Mouse (Mus musculus): ENCODE data around the gene Mycbpap. TPM values are rescaled to one million over a fixed set of nuclear protein-coding genes. Genes with fewer than 3 reads are reported as not detected.

Gene Mycbpap
- polyA plus RNA-seq, 1 experiment: 3.6 TPM

DNA sequence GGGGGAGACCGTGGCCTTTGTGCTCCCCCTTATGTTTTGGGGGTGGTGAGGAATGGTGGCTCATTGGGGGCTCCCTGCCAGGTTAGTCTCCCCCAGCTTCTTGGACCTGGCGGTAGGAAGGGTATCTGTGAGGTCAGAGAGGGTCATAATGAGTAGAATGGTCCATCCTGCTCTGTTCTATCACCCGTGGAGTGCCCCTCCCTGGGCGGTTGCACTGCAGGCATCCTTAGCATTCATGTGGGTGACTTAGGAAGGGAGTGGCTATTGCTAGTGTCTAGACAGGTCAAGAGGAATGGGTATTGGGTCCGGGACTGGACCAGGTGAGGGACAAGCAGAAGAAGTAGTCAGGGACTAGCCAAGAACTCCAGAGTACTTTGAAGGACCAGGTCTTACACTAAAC, 36.3 kb downstream of the Mycbpap start:
- no peak overlapping the region for H3K4me3 ChIP-seq (replicated peaks; ENCODE audit: insufficient read depth, low read depth, low read length)
- DNase-seq: no peak
- 90% methylated on average over 5 of the region's 5 CpGs for WGBS
- TF ChIP-seq POLR2A (IDR thresholded peaks at IDR 0.05; ENCODE audit: borderline replicate concordance, insufficient read depth, low read length): no peak
- no peak for TF ChIP-seq CTCF (IDR thresholded peaks at IDR 0.05; ENCODE audit: borderline replicate concordance, insufficient read depth, low read depth, low read length)
- peaks cover 23% of the 10 kb centered on the region for H3K4me1 ChIP-seq (ENCODE audit: control insufficient read depth, insufficient read depth, low read length)
- H3K27me3 ChIP-seq (ENCODE audit: control insufficient read depth, insufficient read depth, low read length): no peaks in the 10 kb centered on the region
- no peak overlapping the region for H3K27ac ChIP-seq (ENCODE audit: insufficient read depth, low read length)

GRCm38 (mm10) chr11:94484636-94485035, 36.9 kb downstream of the Mycbpap start:
- Histone ChIP-seq H3K27me3 (ENCODE audit: control insufficient read depth, insufficient read depth, low read length) (no peaks in the 10 kb centered on the region), H3K27ac (ENCODE audit: insufficient read depth, low read length) (no peak overlapping the region), H3K4me3 (replicated peaks; ENCODE audit: insufficient read depth, low read depth, low read length) (no peak overlapping the region), H3K4me1 (ENCODE audit: control insufficient read depth, insufficient read depth, low read length) (peaks cover 22% of the 10 kb centered on the region)
- 90% methylated on average over 9 of the region's 9 CpGs for WGBS
- TF ChIP-seq POLR2A (IDR thresholded peaks at IDR 0.05; ENCODE audit: borderline replicate concordance, insufficient read depth, low read length): no peak
- DNase-seq: no peak

DNA sequence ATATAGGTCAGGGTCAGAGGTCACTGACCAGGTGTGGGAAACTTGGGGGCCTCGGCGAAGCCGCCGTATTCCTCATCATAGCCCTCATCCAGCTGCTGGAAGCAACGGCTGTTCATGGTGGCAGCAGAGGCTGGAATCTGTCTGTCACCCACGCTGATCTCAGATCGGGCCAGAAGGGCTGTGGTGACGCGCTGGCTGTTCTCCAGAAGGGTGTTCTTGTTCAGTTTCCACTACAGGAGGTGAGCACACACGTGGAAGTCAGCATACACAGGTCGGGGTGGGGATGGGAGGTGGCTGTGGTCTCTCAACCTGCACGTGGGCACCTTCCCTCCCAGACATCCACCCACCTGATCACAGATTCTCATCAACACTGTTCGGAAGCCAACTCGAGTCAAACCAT, 37.6 kb downstream of the Mycbpap start:
- no peak overlapping the region for H3K4me3 ChIP-seq (replicated peaks; ENCODE audit: insufficient read depth, low read depth, low read length)
- H3K4me1 ChIP-seq (ENCODE audit: control insufficient read depth, insufficient read depth, low read length): peaks cover 23% of the 10 kb centered on the region
- H3K27me3 ChIP-seq (ENCODE audit: control insufficient read depth, insufficient read depth, low read length): no peaks in the 10 kb centered on the region
- WGBS: 55% methylated on average over 14 of the region's 14 CpGs
- no peak for TF ChIP-seq POLR2A (IDR thresholded peaks at IDR 0.05; ENCODE audit: borderline replicate concordance, insufficient read depth, low read length)
- peak in 1 of 2 experiments; percentile 47 for DNase-seq
- peak overlapping the region; percentile 1; the same call in 1 of the 2 replicates for H3K27ac ChIP-seq (ENCODE audit: insufficient read depth, low read length)

DNA sequence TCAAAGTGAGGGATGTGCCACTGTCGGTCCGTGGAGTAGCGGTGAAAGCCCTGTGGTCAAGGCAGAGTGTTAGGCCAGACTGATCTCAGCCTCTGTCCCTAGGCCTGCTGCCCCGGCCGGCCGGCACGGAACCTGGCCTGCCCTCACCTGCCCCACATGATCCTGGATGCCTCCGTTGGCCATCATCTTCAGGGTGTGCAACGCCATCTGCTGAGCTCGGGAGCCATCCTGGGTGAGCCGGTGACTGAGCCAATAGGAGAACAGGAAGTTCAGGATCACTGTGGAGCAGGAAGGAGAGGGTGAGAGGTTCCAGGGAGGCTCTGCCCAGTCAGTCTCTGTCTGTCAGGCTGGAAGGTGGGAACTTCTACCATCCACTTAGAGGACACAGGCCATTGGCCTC, 38.1 kb downstream of the Mycbpap start:
- Histone ChIP-seq H3K4me3 (replicated peaks; ENCODE audit: insufficient read depth, low read depth, low read length) (no peak overlapping the region), H3K27ac (ENCODE audit: insufficient read depth, low read length) (peak overlapping the region; percentile 19; the same call in 1 of the 2 replicates), H3K4me1 (ENCODE audit: control insufficient read depth, insufficient read depth, low read length) (peaks cover 25% of the 10 kb centered on the region), H3K27me3 (ENCODE audit: control insufficient read depth, insufficient read depth, low read length) (no peaks in the 10 kb centered on the region)
- TF ChIP-seq CTCF (IDR thresholded peaks at IDR 0.05; ENCODE audit: borderline replicate concordance, insufficient read depth, low read depth, low read length): peak; percentile 61; the same call in 1 of the 2 replicates
- peak; percentile 30; the same call in 1 of the 2 replicates for TF ChIP-seq POLR2A (IDR thresholded peaks at IDR 0.05; ENCODE audit: borderline replicate concordance, insufficient read depth, low read length)
- 8% methylated on average over 11 of the region's 11 CpGs for WGBS
- peak; percentile 83 to 91 for DNase-seq

GRCm38 (mm10) chr11:94482738-94483137, 38.8 kb downstream of the Mycbpap start:
- 86% methylated on average over 11 of the region's 11 CpGs for WGBS

GRCm38 (mm10) chr11:94481963-94482362, 39.6 kb downstream of the Mycbpap start:
- Histone ChIP-seq H3K27ac (ENCODE audit: insufficient read depth, low read length) (no peak overlapping the region), H3K4me1 (ENCODE audit: control insufficient read depth, insufficient read depth, low read length) (peaks cover 40% of the 10 kb centered on the region), H3K27me3 (ENCODE audit: control insufficient read depth, insufficient read depth, low read length) (no peaks in the 10 kb centered on the region), H3K4me3 (replicated peaks; ENCODE audit: insufficient read depth, low read depth, low read length) (no peak overlapping the region)
- TF ChIP-seq POLR2A (IDR thresholded peaks at IDR 0.05; ENCODE audit: borderline replicate concordance, insufficient read depth, low read length) (no peak), CTCF (IDR thresholded peaks at IDR 0.05; ENCODE audit: borderline replicate concordance, insufficient read depth, low read depth, low read length) (no peak)
- 93% methylated on average over 7 of the region's 7 CpGs for WGBS
- no peak for DNase-seq

More at GRCm38 (mm10) chr11:94482738-94483137, 38.8 kb downstream of the Mycbpap start:
- Histone ChIP-seq H3K4me1 (ENCODE audit: control insufficient read depth, insufficient read depth, low read length) (peaks cover 32% of the 10 kb centered on the region), H3K4me3 (replicated peaks; ENCODE audit: insufficient read depth, low read depth, low read length) (no peak overlapping the region), H3K27ac (ENCODE audit: insufficient read depth, low read length) (no peak overlapping the region), H3K27me3 (ENCODE audit: control insufficient read depth, insufficient read depth, low read length) (no peaks in the 10 kb centered on the region)
- DNase-seq: peak in 1 of 2 experiments; percentile 33
- TF ChIP-seq CTCF (IDR thresholded peaks at IDR 0.05; ENCODE audit: borderline replicate concordance, insufficient read depth, low read depth, low read length) (no peak), POLR2A (IDR thresholded peaks at IDR 0.05; ENCODE audit: borderline replicate concordance, insufficient read depth, low read length) (no peak)

GRCm38 (mm10) chr11:94480382-94480781, 41.2 kb downstream of the Mycbpap start:
- 78% methylated on average over 9 of the region's 9 CpGs for WGBS
- no peak for TF ChIP-seq CTCF (IDR thresholded peaks at IDR 0.05; ENCODE audit: borderline replicate concordance, insufficient read depth, low read depth, low read length)
- no peak for TF ChIP-seq POLR2A (IDR thresholded peaks at IDR 0.05; ENCODE audit: borderline replicate concordance, insufficient read depth, low read length)
- H3K4me1 ChIP-seq (ENCODE audit: control insufficient read depth, insufficient read depth, low read length): peaks cover 38% of the 10 kb centered on the region
- no peak for DNase-seq
- no peak overlapping the region for H3K4me3 ChIP-seq (replicated peaks; ENCODE audit: insufficient read depth, low read depth, low read length)
- no peak overlapping the region for H3K27ac ChIP-seq (ENCODE audit: insufficient read depth, low read length)
- H3K27me3 ChIP-seq (ENCODE audit: control insufficient read depth, insufficient read depth, low read length): no peaks in the 10 kb centered on the region

GRCm38 (mm10) chr11:94477651-94478050, 43.9 kb downstream of the Mycbpap start:
- no peaks in the 10 kb centered on the region for H3K27me3 ChIP-seq (ENCODE audit: control insufficient read depth, insufficient read depth, low read length)
- no peak overlapping the region for H3K4me3 ChIP-seq (replicated peaks; ENCODE audit: insufficient read depth, low read depth, low read length)
- peak; percentile 74 to 85 for DNase-seq
- TF ChIP-seq POLR2A (IDR thresholded peaks at IDR 0.05; ENCODE audit: borderline replicate concordance, insufficient read depth, low read length): no peak
- TF ChIP-seq CTCF (IDR thresholded peaks at IDR 0.05; ENCODE audit: borderline replicate concordance, insufficient read depth, low read depth, low read length): no peak
- no peak overlapping the region for H3K27ac ChIP-seq (ENCODE audit: insufficient read depth, low read length)
- WGBS: 10% methylated on average over 6 of the region's 6 CpGs
- peaks cover 25% of the 10 kb centered on the region for H3K4me1 ChIP-seq (ENCODE audit: control insufficient read depth, insufficient read depth, low read length)
